Mouse (Mus musculus) spleen, adult 2 months (tissue): Measurements from ENCODE around the gene Abcc4.

Experiments used
- CTCF ChIP-seq: fragments of 200-500 bp; IDR thresholded peaks from 2 replicates; pipeline ENCODE4 v1.5.1; 2011; ENCODE audit warnings: mild to moderate bottlenecking, inconsistent platforms; ENCODE audit not compliant: insufficient read depth, insufficient read length, insufficient replicate concordance; ENCODE audit errors: extremely low read depth
- POLR2A ChIP-seq: fragments of 200-500 bp; IDR thresholded peaks from 2 replicates; pipeline ENCODE4 v1.6.1; 2011; ENCODE audit warnings: low read depth, low read length, inconsistent platforms

DNA sequence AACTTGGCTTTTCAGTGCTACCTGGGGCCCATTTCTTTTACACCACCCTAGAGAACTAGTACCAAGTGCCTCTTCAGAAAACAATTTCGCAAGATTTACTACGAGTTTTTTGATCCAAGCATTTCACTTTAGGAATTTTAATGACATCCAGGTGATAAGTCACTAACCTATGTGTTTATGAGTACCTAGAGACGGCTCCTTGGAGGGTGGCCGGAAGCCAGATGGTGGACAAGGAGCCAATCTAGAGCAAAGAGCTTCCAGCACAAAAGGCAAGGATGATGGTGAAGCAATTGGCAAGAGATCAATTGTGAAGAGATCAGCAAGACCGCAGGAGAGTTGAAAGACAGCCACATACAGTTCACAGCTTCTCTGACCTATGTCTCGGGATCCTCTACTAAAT lies 8.7 kb upstream of the Abcc4 start:
- TF ChIP-seq CTCF (no peak), POLR2A (no peak)
